Mouse (Mus musculus): ENCODE results near the gene Mmgt2. TPM values are rescaled to one million over a fixed set of nuclear protein-coding genes. Genes with fewer than 3 reads are reported as not detected.
A peak's percentile ranks its signal among the peaks of the same experiment; 100 is the strongest.

The Mmgt2 gene
- polyA plus RNA-seq, 1 experiment from 2014 or later = 60.7 TPM

- Histone ChIP-seq H3K9me3 (ENCODE audit: control insufficient read depth, low read length) (no peaks in the 10 kb centered on the region), H3K4me2 (ENCODE audit: low read depth, severe bottlenecking) (peak overlapping the region; percentile 36), H3K27me3 (ENCODE audit: control insufficient read depth, insufficient read depth, low read length) (no peaks in the 10 kb centered on the region), H3K4me3 (ENCODE audit: low read depth, low read length) (no peak overlapping the region; the same call in 1 of the 2 replicates), H3K36me3 (ENCODE audit: control insufficient read depth, insufficient read depth, low read length) (peaks cover 7% of the 10 kb centered on the region; the same call in 1 of the 2 replicates), H3K27ac (replicated peaks; ENCODE audit: low read depth, low read length) (peak overlapping the region; percentile 78), H3K4me1 (ENCODE audit: control insufficient read depth, insufficient read depth, low read length) (peaks cover 10% of the 10 kb centered on the region), H3K9ac (ENCODE audit: low read length) (peak overlapping the region; percentile 62)
- DNase-seq (ENCODE audit: low spot score) (peak; percentile 99), ATAC-seq (ENCODE audit: insufficient number of reproducible peaks, low FRiP score, low TSS enrichment, low read depth) (peak; percentile 90)
- WGBS = 19% methylated on average over 19 of the region's 19 CpGs
Observed at GRCm38 (mm10) chr11:62613657-62614365, 34.7 kb upstream of the Mmgt2 start.

DNA sequence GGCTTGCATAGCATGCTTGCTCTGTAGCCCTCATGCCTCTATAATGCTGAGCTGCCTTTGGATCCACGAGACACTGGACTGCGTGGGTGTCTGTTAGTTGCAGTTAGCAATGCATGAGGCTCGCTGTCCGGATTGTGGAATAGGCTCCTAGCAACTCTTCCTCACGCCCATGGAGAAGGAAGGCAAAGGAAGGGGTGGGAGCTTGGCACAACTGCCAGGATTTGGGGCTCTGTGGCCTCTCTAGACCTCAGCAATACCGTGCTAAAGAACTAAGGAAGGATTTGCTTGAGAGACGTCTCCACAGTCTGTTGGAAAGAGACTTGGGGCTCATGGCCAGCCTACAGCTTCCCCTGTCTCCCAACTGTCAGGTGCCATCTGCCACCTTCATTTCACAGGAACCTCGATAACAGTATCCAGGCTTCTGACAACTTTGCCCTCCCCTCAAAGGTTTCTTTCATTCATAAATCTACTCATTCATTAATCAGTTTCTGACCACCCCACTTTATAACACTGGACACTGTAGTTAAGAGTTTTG lies 33.5 kb upstream of the Mmgt2 start:
- ATAC-seq (ENCODE audit: insufficient number of reproducible peaks, low FRiP score, low TSS enrichment, low read depth) (no peak), DNase-seq (ENCODE audit: low spot score) (no peak)
- H3K9me3 ChIP-seq (ENCODE audit: control insufficient read depth, low read length) = no peaks in the 10 kb centered on the region
- no peak overlapping the region for H3K4me3 ChIP-seq (ENCODE audit: low read depth, low read length)
- H3K36me3 ChIP-seq (ENCODE audit: control insufficient read depth, insufficient read depth, low read length) = peaks cover 7% of the 10 kb centered on the region; the same call in 1 of the 2 replicates
- no peak overlapping the region for H3K27ac ChIP-seq (replicated peaks; ENCODE audit: low read depth, low read length)
- H3K27me3 ChIP-seq (ENCODE audit: control insufficient read depth, insufficient read depth, low read length) = no peaks in the 10 kb centered on the region
- WGBS = 86% methylated on average over 8 of the region's 8 CpGs
- H3K9ac ChIP-seq (ENCODE audit: low read length) = no peak overlapping the region
- peaks cover 10% of the 10 kb centered on the region for H3K4me1 ChIP-seq (ENCODE audit: control insufficient read depth, insufficient read depth, low read length)
- H3K4me2 ChIP-seq (ENCODE audit: low read depth, severe bottlenecking) = no peak overlapping the region

DNA sequence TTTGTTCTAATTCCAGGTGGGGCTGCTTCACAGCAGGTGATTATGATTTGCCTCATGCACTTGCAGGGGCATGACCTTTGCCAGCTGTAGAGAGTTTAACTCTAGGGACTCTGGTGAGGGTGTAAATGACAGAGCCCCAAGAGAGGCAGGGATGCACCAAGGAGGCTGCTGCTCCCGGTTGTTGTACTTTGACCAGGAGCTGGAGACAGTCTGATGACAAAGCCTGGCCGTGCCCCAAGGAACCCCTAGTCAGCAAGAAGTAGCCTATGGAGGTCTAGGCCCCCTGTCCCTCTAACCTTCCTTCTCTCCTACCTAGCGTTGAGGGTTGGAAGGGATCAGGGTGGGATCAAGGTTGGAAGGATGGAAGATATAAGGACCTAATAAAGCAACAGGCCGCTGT lies 33.0 kb upstream of the Mmgt2 start:
- peaks cover 6% of the 10 kb centered on the region; the same call in 1 of the 2 replicates for H3K36me3 ChIP-seq (ENCODE audit: control insufficient read depth, insufficient read depth, low read length)
- 90% methylated on average over 4 of the region's 4 CpGs for WGBS
- H3K9ac ChIP-seq (ENCODE audit: low read length) = no peak overlapping the region
- no peak overlapping the region for H3K27ac ChIP-seq (replicated peaks; ENCODE audit: low read depth, low read length)
- H3K4me1 ChIP-seq (ENCODE audit: control insufficient read depth, insufficient read depth, low read length) = peaks cover 10% of the 10 kb centered on the region
- ATAC-seq (ENCODE audit: insufficient number of reproducible peaks, low FRiP score, low TSS enrichment, low read depth) = no peak
- H3K4me2 ChIP-seq (ENCODE audit: low read depth, severe bottlenecking) = no peak overlapping the region
- no peaks in the 10 kb centered on the region for H3K9me3 ChIP-seq (ENCODE audit: control insufficient read depth, low read length)
- no peak overlapping the region for H3K4me3 ChIP-seq (ENCODE audit: low read depth, low read length)
- H3K27me3 ChIP-seq (ENCODE audit: control insufficient read depth, insufficient read depth, low read length) = no peaks in the 10 kb centered on the region
- DNase-seq (ENCODE audit: low spot score) = no peak

GRCm38 (mm10) chr11:62621079-62621478 lies 27.4 kb upstream of the Mmgt2 start:
- Histone ChIP-seq H3K36me3 (ENCODE audit: control insufficient read depth, insufficient read depth, low read length) (peaks cover 6% of the 10 kb centered on the region; the same call in 1 of the 2 replicates), H3K4me2 (ENCODE audit: low read depth, severe bottlenecking) (no peak overlapping the region), H3K4me3 (ENCODE audit: low read depth, low read length) (no peak overlapping the region), H3K4me1 (ENCODE audit: control insufficient read depth, insufficient read depth, low read length) (peaks cover 26% of the 10 kb centered on the region), H3K9ac (ENCODE audit: low read length) (no peak overlapping the region), H3K27ac (replicated peaks; ENCODE audit: low read depth, low read length) (no peak overlapping the region), H3K27me3 (ENCODE audit: control insufficient read depth, insufficient read depth, low read length) (no peaks in the 10 kb centered on the region), H3K9me3 (ENCODE audit: control insufficient read depth, low read length) (no peaks in the 10 kb centered on the region)
- ATAC-seq (ENCODE audit: insufficient number of reproducible peaks, low FRiP score, low TSS enrichment, low read depth) (no peak), DNase-seq (ENCODE audit: low spot score) (no peak)
- WGBS = 95% methylated on average over 8 of the region's 8 CpGs

DNA sequence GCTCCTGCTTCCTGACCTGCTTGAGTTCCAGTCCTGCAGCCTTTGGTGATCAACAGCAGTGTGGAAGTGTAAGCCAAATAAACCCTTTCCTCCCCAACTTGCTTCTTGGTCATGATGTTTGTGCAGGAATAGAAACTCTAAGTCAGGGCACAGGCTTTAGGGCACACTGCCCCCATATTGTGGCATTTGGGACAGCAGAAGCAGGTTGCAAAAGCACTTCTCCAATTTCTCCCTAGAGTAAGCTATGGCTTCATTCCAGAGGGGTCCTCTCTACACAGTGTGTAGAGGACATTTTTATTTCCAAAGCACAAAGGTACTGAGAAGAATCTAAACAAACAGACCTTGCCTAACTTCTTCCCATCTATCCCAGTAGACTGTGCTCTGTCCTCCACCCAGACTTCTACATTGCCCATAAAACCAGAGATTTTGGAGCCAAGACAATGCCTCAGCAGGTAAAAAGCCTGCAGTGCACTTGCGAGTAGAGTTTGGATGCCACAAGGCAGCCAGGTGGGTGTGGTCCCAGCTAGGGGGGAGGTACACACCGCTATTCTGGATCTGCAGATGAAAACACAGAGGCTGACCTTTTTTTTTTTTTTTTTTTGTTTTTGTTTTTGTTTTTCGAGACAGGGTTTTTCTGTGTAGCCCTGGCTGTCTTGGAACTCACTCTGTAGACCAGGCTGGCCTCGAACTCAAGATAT lies 26.7 kb upstream of the Mmgt2 start:
- H3K36me3 ChIP-seq (ENCODE audit: control insufficient read depth, insufficient read depth, low read length) = peaks cover 6% of the 10 kb centered on the region; the same call in 1 of the 2 replicates
- 81% methylated on average over 4 of the region's 4 CpGs for WGBS
- DNase-seq (ENCODE audit: low spot score) (no peak), ATAC-seq (ENCODE audit: insufficient number of reproducible peaks, low FRiP score, low TSS enrichment, low read depth) (no peak)
- H3K4me2 ChIP-seq (ENCODE audit: low read depth, severe bottlenecking) = no peak overlapping the region
- H3K4me1 ChIP-seq (ENCODE audit: control insufficient read depth, insufficient read depth, low read length) = peaks cover 26% of the 10 kb centered on the region
- H3K27me3 ChIP-seq (ENCODE audit: control insufficient read depth, insufficient read depth, low read length) = no peaks in the 10 kb centered on the region
- H3K27ac ChIP-seq (replicated peaks; ENCODE audit: low read depth, low read length) = no peak overlapping the region
- no peak overlapping the region for H3K9ac ChIP-seq (ENCODE audit: low read length)
- no peak overlapping the region for H3K4me3 ChIP-seq (ENCODE audit: low read depth, low read length)
- no peaks in the 10 kb centered on the region for H3K9me3 ChIP-seq (ENCODE audit: control insufficient read depth, low read length)

DNA sequence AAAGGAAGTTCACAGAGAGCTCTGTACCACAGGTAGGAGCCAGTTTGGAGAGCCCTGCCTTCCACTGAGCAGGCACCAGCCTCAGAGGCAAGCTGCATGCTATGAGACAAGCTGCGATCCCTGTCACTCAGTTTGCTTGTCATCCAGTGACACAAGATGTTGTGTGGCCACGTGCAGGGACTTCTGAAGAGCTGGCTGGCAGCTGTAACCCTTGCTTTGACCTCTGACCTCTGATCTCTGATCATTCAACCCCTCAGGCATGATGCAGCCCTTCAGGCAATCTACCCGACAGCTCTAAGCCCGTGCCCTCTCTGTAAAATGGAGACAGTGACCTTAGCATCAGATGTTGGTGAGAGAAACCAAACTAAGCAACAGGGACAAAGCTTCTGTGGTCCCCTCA lies 25.6 kb upstream of the Mmgt2 start:
- ATAC-seq (ENCODE audit: insufficient number of reproducible peaks, low FRiP score, low TSS enrichment, low read depth) (no peak), DNase-seq (ENCODE audit: low spot score) (no peak)
- Histone ChIP-seq H3K9ac (ENCODE audit: low read length) (no peak overlapping the region), H3K27ac (replicated peaks; ENCODE audit: low read depth, low read length) (no peak overlapping the region), H3K36me3 (ENCODE audit: control insufficient read depth, insufficient read depth, low read length) (no peaks in the 10 kb centered on the region; the same call in 1 of the 2 replicates), H3K4me2 (ENCODE audit: low read depth, severe bottlenecking) (no peak overlapping the region), H3K9me3 (ENCODE audit: control insufficient read depth, low read length) (no peaks in the 10 kb centered on the region), H3K4me1 (ENCODE audit: control insufficient read depth, insufficient read depth, low read length) (peaks cover 28% of the 10 kb centered on the region), H3K27me3 (ENCODE audit: control insufficient read depth, insufficient read depth, low read length) (no peaks in the 10 kb centered on the region), H3K4me3 (ENCODE audit: low read depth, low read length) (no peak overlapping the region)
- WGBS = 38% methylated on average over 4 of the region's 4 CpGs

- ATAC-seq (ENCODE audit: insufficient number of reproducible peaks, low FRiP score, low TSS enrichment, low read depth) = peak; percentile 48
- Histone ChIP-seq H3K4me3 (ENCODE audit: low read depth, low read length) (no peak overlapping the region), H3K4me2 (ENCODE audit: low read depth, severe bottlenecking) (peak overlapping the region; percentile 26), H3K36me3 (ENCODE audit: control insufficient read depth, insufficient read depth, low read length) (no peaks in the 10 kb centered on the region), H3K4me1 (ENCODE audit: control insufficient read depth, insufficient read depth, low read length) (peaks cover 44% of the 10 kb centered on the region), H3K27ac (replicated peaks; ENCODE audit: low read depth, low read length) (peak overlapping the region; percentile 92), H3K9ac (ENCODE audit: low read length) (peak overlapping the region; percentile 0), H3K27me3 (ENCODE audit: control insufficient read depth, insufficient read depth, low read length) (no peaks in the 10 kb centered on the region), H3K9me3 (ENCODE audit: control insufficient read depth, low read length) (no peaks in the 10 kb centered on the region)
- DNase-seq (ENCODE audit: low spot score) = peak; percentile 81
- 26% methylated on average over 10 of the region's 10 CpGs for WGBS
Observed at GRCm38 (mm10) chr11:62624341-62625291, 23.8 kb upstream of the Mmgt2 start.
